ENCODE assay signal across 8 mouse cellular contexts in genomic region chr4:57845031-57845431, GRCm38 (mm10).
DNase-seq lines count a peak whose midpoint lies in the region; ATAC-seq and TF ChIP-seq lines count a peak whose summit lies in the region.

No protein-coding gene starts in this region.

- ATAC-seq in embryonic facial prominence, embryonic 14.5 days (ENCODE audit: low read depth), result peak; percentile 78
- ATAC-seq in kidney, embryonic 14.5 days (ENCODE audit: low FRiP score, low TSS enrichment), result peak; percentile 88
- ATAC-seq in lung, postnatal 0 days, result peak; percentile 93

- TF ChIP-seq CTCF in left cerebral cortex, adult 2 months (IDR thresholded peaks at IDR 0.05), result no peak
- TF ChIP-seq CTCF in lung, postnatal 0 days (IDR thresholded peaks at IDR 0.05), result no peak

- peak overlapping the region; percentile 57 for H3K9ac ChIP-seq in embryonic facial prominence, embryonic 14.5 days (ENCODE audit: low read depth, low read length)
- peak overlapping the region; percentile 68 for H3K9ac ChIP-seq in kidney, embryonic 14.5 days (ENCODE audit: low read depth, low read length)
- peak overlapping the region; percentile 63 for H3K9ac ChIP-seq in lung, postnatal 0 days (replicated peaks; ENCODE audit: low read depth)

- peaks cover 38% of the 10 kb centered on the region for H3K4me1 ChIP-seq in embryonic facial prominence, embryonic 14.5 days (ENCODE audit: control insufficient read depth, insufficient read depth, low read length)
- H3K4me1 ChIP-seq in heart, embryonic 10.5 days, result peaks cover 83% of the 10 kb centered on the region
- H3K4me1 ChIP-seq in kidney, embryonic 14.5 days (ENCODE audit: control insufficient read depth, insufficient read depth, low read length), result peaks cover 26% of the 10 kb centered on the region
- peaks cover 22% of the 10 kb centered on the region for H3K4me1 ChIP-seq in lung, postnatal 0 days (ENCODE audit: insufficient read depth, low read depth, low read length)

- H3K4me3 ChIP-seq in left cerebral cortex, adult 2 months, result peak overlapping the region; percentile 32
- peak overlapping the region; percentile 35 for H3K4me3 ChIP-seq in embryonic facial prominence, embryonic 14.5 days (ENCODE audit: low read depth, low read length)
- peak overlapping the region; percentile 62 for H3K4me3 ChIP-seq in heart, embryonic 10.5 days
- peak overlapping the region; percentile 42 for H3K4me3 ChIP-seq in kidney, embryonic 14.5 days (ENCODE audit: low read length)
- peak overlapping the region; percentile 48 for H3K4me3 ChIP-seq in lung, postnatal 0 days (ENCODE audit: low read depth, low read length)

- H3K4me2 ChIP-seq in embryonic facial prominence, embryonic 14.5 days (ENCODE audit: low read depth, low read length), result peak overlapping the region; percentile 55
- peak overlapping the region; percentile 43 for H3K4me2 ChIP-seq in kidney, embryonic 14.5 days (replicated peaks; ENCODE audit: low read depth, low read length)
- peak overlapping the region; percentile 66 for H3K4me2 ChIP-seq in lung, postnatal 0 days (replicated peaks; ENCODE audit: low read depth, low read length)

- no peaks in the 10 kb centered on the region for H3K9me3 ChIP-seq in embryonic facial prominence, embryonic 14.5 days (ENCODE audit: control insufficient read depth, low read length)
- H3K9me3 ChIP-seq in heart, embryonic 10.5 days, result no peaks in the 10 kb centered on the region
- H3K9me3 ChIP-seq in kidney, embryonic 14.5 days (ENCODE audit: control insufficient read depth, low read length), result no peaks in the 10 kb centered on the region
- no peaks in the 10 kb centered on the region for H3K9me3 ChIP-seq in lung, postnatal 0 days (ENCODE audit: low read length)

- TF ChIP-seq EP300 in lung, postnatal 0 days (IDR thresholded peaks at IDR 0.05), result peak; percentile 98

- H3K27me3 ChIP-seq in embryonic facial prominence, embryonic 14.5 days (replicated peaks; ENCODE audit: control insufficient read depth, insufficient read depth, low read length), result no peaks in the 10 kb centered on the region
- no peaks in the 10 kb centered on the region for H3K27me3 ChIP-seq in heart, embryonic 10.5 days (ENCODE audit: insufficient read depth, poor library complexity, severe bottlenecking)
- H3K27me3 ChIP-seq in kidney, embryonic 14.5 days (ENCODE audit: control insufficient read depth, insufficient read depth, low read length), result no peaks in the 10 kb centered on the region
- no peaks in the 10 kb centered on the region for H3K27me3 ChIP-seq in lung, postnatal 0 days (replicated peaks; ENCODE audit: insufficient read depth, low read length)

- H3K36me3 ChIP-seq in embryonic facial prominence, embryonic 14.5 days (ENCODE audit: control insufficient read depth, insufficient read depth, low read length), result no peaks in the 10 kb centered on the region
- peaks cover 14% of the 10 kb centered on the region for H3K36me3 ChIP-seq in heart, embryonic 10.5 days
- 0 out of 2 replicates have a peak, but pooled peaks cover under 1% of the 10 kb centered on the region for H3K36me3 ChIP-seq in kidney, embryonic 14.5 days (ENCODE audit: control insufficient read depth, insufficient read depth, low read length)
- peaks cover 5% of the 10 kb centered on the region; the same call in 1 of the 2 replicates for H3K36me3 ChIP-seq in lung, postnatal 0 days (ENCODE audit: insufficient read depth, low read length)

- peak overlapping the region; percentile 64; the same call in 1 of the 2 replicates for H3K27ac ChIP-seq in left cerebral cortex, adult 2 months
- H3K27ac ChIP-seq in embryonic facial prominence, embryonic 14.5 days (replicated peaks; ENCODE audit: low read depth, low read length), result peak overlapping the region; percentile 81
- peak overlapping the region; percentile 91 for H3K27ac ChIP-seq in heart, embryonic 10.5 days
- peak overlapping the region; percentile 90 for H3K27ac ChIP-seq in kidney, embryonic 14.5 days (ENCODE audit: low read depth, low read length)
- peak overlapping the region; percentile 96 for H3K27ac ChIP-seq in lung, postnatal 0 days (ENCODE audit: low read length)

- intact Hi-C loops in left cerebral cortex, adult 2 months (cut with DNase I), result no loop called here

- WGBS in embryonic facial prominence, embryonic 14.5 days, result 7% methylated on average over 10 of the region's 10 CpGs
- WGBS in heart, embryonic 10.5 days, result 3% methylated on average over 10 of the region's 10 CpGs
- WGBS in kidney, embryonic 14.5 days, result 1% methylated on average over 10 of the region's 10 CpGs
- 2% methylated on average over 10 of the region's 10 CpGs for WGBS in lung, postnatal 0 days

- peak; percentile 19 to 35 for DNase-seq in left cerebral cortex, adult 2 months (ENCODE audit: extremely low spot score in 1 of 2, low spot score in 2 of 2)
- DNase-seq in left cerebral cortex, adult 9 months (ENCODE audit: low spot score in 2 of 2), result no peak
- peak; percentile 86 for DNase-seq in embryonic facial prominence, embryonic 14.5 days (ENCODE audit: low spot score)
- DNase-seq in heart, embryonic 10.5 days (ENCODE audit: low spot score), result peak; percentile 95
- peak; percentile 98 for DNase-seq in lung, postnatal 0 days (ENCODE audit: low spot score)
- peak; percentile 54 to 56 for DNase-seq in right cerebral cortex, postnatal 10 days (ENCODE audit: low spot score in 2 of 2)
- no peak for DNase-seq in thymus, postnatal 25 days

Comparison
In these comparisons a context has a peak if more than half of its experiments do, and no peak if none do; other contexts are left out.
1. DNase-seq: peak in left cerebral cortex, adult 2 months (2 of 2), embryonic facial prominence, embryonic 14.5 days (single experiment), heart, embryonic 10.5 days (single experiment), lung, postnatal 0 days (single experiment) and right cerebral cortex, postnatal 10 days (2 of 2); none in left cerebral cortex, adult 9 months (0 of 2) and thymus, postnatal 25 days (single experiment).
2. Peak in every context shown above with its lines, with median percentiles within 50 percentile points of each other: H3K27ac ChIP-seq, H3K4me3 ChIP-seq, ATAC-seq, H3K4me2 ChIP-seq and H3K9ac ChIP-seq.